Mouse (Mus musculus) thymus, adult 2 months (tissue): ENCODE measurements around the gene Efhd2. TPM values are rescaled to one million over a fixed set of nuclear protein-coding genes. Genes with fewer than 3 reads are reported as not detected.

Experiments
- DNase-seq: peaks from one replicate; pipeline ENCODE4 v3.0.0; 2021
- H3K27ac ChIP-seq: fragments of 200-500 bp; 2 replicates; pipeline ENCODE4 v1.5.1; 2012; ENCODE audit warnings: low read length, control low read depth; ENCODE audit not compliant: control insufficient read depth, insufficient read depth
- H3K27me3 ChIP-seq: fragments of 200-500 bp; 2 replicates; pipeline ENCODE4 v1.6.1; 2012; ENCODE audit warnings: mild to moderate bottlenecking, low read length, moderate library complexity, mixed read lengths; ENCODE audit not compliant: control insufficient read depth, insufficient read depth
- H3K36me3 ChIP-seq: fragments of 200-500 bp; 2 replicates; pipeline ENCODE4 v1.6.1; 2012; ENCODE audit warnings: mild to moderate bottlenecking, low read length, moderate library complexity; ENCODE audit not compliant: control insufficient read depth, insufficient read depth
- H3K4me1 ChIP-seq: fragments of 200-500 bp; replicated peaks from 2 replicates; pipeline ENCODE4 v1.6.1; 2012; ENCODE audit warnings: low read length; ENCODE audit not compliant: control insufficient read depth, insufficient read depth
- H3K4me3 ChIP-seq: fragments of 200-500 bp; 2 replicates; pipeline ENCODE4 v1.5.1; 2012; ENCODE audit warnings: mild to moderate bottlenecking, low read length, control low read depth, moderate library complexity; ENCODE audit not compliant: control insufficient read depth, insufficient read depth
- CTCF ChIP-seq: fragments of 200-500 bp; IDR thresholded peaks from 2 replicates; pipeline ENCODE4 v1.5.1; 2012; ENCODE audit warnings: mild to moderate bottlenecking, control low read depth, low read length, moderate library complexity, borderline replicate concordance; ENCODE audit not compliant: control insufficient read depth, poor library complexity, insufficient read depth; ENCODE audit errors: extremely low read depth
- POLR2A ChIP-seq: fragments of 200-500 bp; IDR thresholded peaks from 2 replicates; pipeline ENCODE4 v1.6.1; 2012; ENCODE audit warnings: mild to moderate bottlenecking, low read length, control low read depth, moderate library complexity; ENCODE audit not compliant: control insufficient read depth, poor library complexity, insufficient read depth; ENCODE audit errors: extremely low read depth
- WGBS: fragments of 180-500 bp; shearing (Covaris S2); methylation state at CpG from one replicate; pipeline ENCODE4 v1.1.7; 2018; 5-methylcytosine and 5-hydroxymethylcytosine counted together
- polyA plus RNA-seq: library from polyadenylated mRNA; depleted of rRNA; stranded (reverse); fragments of >200 nt; gene quantifications from 2 replicates; pipeline ENCODE4 v1.2.3, GENCODE M21; 2012

Efhd2 gene
- polyA plus RNA-seq, 1 experiment: 120 TPM

DNA sequence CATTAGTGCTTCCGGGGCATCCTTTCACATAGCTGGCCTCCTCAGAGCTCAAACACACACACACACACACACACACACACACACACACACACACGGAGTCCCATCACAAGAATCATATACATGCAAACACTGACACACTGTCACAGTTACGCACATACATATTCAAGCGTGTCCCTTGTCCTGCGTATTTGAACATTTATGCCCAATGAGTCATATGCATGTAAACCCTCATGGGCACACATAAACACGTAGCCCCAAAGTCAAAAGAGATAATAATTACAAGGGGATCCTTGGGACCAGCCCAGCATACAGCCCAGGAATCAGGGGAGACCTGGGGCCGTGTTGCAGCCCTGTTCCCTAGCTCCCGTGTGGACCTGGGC, 27.7 kb upstream of the Efhd2 start:
- H3K4me3 ChIP-seq: no peak overlapping the region
- 95% methylated on average over 8 of the region's 8 CpGs for WGBS
- no peaks in the 10 kb centered on the region for H3K27me3 ChIP-seq
- H3K27ac ChIP-seq: no peak overlapping the region
- H3K36me3 ChIP-seq: no peaks in the 10 kb centered on the region
- no peaks in the 10 kb centered on the region for H3K4me1 ChIP-seq
- TF ChIP-seq CTCF (no peak), POLR2A (no peak)
- DNase-seq: no peak

DNA sequence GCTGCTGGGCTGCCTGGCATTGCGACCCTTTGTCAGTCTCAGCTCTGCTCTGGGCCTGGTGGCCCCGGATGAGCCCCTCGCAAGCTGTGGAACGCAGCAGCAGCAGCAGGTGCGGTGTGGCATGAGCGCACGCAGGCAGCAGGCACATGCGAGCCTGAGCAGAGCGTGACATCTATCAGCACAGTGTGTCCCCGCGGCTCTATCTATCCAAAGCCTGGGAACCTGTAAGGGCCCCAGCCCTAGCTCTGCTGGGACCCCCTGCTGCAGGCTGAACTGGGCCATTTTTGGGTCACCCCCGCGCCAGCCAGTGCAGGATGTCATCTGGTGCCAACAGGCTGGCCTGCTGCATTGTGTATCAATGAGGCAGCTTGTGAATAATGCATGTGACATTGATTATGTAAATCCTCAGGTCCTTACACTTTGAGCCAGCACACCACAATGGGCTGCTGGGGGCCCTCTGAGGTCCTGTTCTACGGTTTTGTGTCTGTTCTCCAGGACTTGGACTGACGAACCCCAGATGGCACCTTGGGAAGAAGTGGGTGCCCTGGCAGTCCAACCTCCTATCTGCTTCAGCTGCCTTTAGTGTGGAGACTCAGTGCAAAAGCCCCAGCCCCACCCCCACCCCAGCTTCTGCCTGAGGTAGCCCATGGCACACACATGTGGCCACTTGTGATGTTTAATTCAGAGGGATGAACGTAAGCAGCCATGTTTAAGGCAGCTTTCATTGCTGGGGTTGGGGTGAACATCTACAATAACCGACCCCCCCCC, 27.2 kb upstream of the Efhd2 start:
- Histone ChIP-seq H3K4me3 (no peak overlapping the region), H3K27me3 (no peaks in the 10 kb centered on the region), H3K36me3 (no peaks in the 10 kb centered on the region), H3K4me1 (no peaks in the 10 kb centered on the region), H3K27ac (no peak overlapping the region)
- whole genome bisulfite sequencing: 95% methylated on average over 17 of the region's 17 CpGs
- TF ChIP-seq POLR2A: no peak
- no peak for TF ChIP-seq CTCF
- DNase-seq: no peak

DNA sequence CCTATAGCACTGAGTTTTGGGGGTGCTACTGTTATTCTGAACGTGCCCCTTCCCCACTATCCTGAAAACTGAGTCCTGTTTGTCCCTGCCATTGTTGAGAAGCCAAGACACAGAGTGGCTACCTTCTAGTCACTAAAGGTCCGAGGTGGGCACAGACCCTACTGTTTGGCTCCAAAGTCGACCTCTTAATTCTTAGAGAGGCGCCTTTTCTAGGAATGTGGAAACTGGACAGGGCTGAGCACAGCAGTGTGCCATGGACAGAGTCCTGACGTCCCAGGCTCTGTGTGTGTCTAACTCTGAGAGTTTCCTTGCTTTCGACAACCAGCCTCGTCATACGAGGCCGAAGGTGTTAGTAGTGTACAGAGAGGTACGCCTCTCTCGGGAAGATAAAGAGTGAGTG, 25.7 kb upstream of the Efhd2 start:
- no peak overlapping the region for H3K27ac ChIP-seq

DNA sequence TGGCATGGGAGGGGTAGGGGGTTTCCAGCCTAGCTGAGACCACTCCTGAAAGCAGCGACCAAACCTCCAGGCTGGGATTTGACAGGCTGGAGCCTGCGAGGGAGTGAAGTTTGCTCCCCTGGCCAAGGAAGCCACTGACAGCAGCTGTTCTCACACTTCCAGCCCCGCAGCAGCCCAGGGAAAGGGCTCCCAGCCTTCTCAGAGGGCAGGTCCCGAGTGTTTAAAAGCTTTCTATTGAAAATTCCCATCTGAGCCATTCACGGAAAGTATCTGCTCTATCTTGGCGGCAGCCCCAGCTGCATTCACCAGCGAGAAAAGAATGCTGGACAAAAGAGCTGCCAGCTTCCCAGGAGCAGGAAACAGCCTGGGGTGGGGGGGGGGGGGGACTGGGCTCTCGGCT, 25.2 kb upstream of the Efhd2 start:
- H3K27ac ChIP-seq: no peak overlapping the region
- no peak for DNase-seq
- no peaks in the 10 kb centered on the region for H3K27me3 ChIP-seq
- H3K4me1 ChIP-seq: no peaks in the 10 kb centered on the region
- TF ChIP-seq POLR2A (no peak), CTCF (no peak)
- H3K36me3 ChIP-seq: no peaks in the 10 kb centered on the region
- 82% methylated on average over 8 of the region's 8 CpGs for WGBS
- H3K4me3 ChIP-seq: no peak overlapping the region

More for the DNA sequence above, 25.7 kb upstream of the Efhd2 start:
- TF ChIP-seq POLR2A (no peak), CTCF (no peak)
- 91% methylated on average over 11 of the region's 11 CpGs for WGBS
- Histone ChIP-seq H3K4me1 (no peaks in the 10 kb centered on the region), H3K27me3 (no peaks in the 10 kb centered on the region), H3K4me3 (no peak overlapping the region), H3K36me3 (no peaks in the 10 kb centered on the region)
- DNase-seq: no peak

DNA sequence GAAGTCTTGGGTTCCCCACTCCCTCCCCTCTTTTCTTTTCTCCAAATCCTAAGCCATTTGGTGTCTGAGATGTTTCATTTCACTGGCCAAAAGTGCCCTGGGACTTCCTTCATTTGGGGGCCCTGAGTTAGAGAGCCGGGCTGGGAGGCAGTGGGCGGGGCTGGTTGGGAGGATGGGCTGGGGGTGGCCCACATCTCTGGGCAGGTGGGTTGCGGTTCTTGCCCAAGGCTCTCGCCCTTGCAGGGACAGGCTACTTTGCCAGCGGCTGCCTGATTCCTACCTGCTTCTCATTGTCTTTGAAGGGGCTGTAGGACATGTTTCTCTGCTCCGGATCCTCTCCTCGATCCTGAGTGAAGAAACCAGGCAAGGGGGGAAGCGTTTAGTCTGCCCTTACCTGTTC, 24.2 kb upstream of the Efhd2 start:
- H3K4me3 ChIP-seq: no peak overlapping the region
- no peaks in the 10 kb centered on the region for H3K36me3 ChIP-seq
- 90% methylated on average over 8 of the region's 8 CpGs for WGBS
- TF ChIP-seq POLR2A (no peak), CTCF (no peak)
- H3K27ac ChIP-seq: no peak overlapping the region
- DNase-seq: no peak
- no peaks in the 10 kb centered on the region for H3K4me1 ChIP-seq
- H3K27me3 ChIP-seq: no peaks in the 10 kb centered on the region

DNA sequence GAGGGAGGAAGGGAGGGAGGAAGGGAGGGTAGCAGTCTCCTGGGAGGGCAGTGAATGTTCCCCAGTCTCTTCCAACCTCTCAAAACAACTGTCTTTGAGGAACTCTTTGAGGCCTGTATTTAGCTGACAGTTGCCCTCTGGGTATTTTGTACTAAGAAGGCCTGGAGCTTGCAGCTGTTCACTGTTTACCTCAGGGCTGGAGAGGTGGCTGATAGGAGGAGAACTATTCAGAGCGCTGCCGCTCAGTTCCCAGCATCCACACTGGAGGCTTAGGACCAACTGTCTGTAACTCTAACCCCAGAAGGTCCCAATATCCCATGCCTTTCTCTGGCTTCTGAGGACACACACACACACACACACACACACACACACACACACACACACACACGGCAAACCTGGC, 23.1 kb upstream of the Efhd2 start:
- H3K4me3 ChIP-seq: no peak overlapping the region
- no peak for DNase-seq
- WGBS: 70% methylated on average over 3 of the region's 3 CpGs
- no peak overlapping the region for H3K27ac ChIP-seq
- no peak for TF ChIP-seq POLR2A
- TF ChIP-seq CTCF: no peak
- no peaks in the 10 kb centered on the region for H3K4me1 ChIP-seq
- no peaks in the 10 kb centered on the region for H3K27me3 ChIP-seq
- no peaks in the 10 kb centered on the region for H3K36me3 ChIP-seq

DNA sequence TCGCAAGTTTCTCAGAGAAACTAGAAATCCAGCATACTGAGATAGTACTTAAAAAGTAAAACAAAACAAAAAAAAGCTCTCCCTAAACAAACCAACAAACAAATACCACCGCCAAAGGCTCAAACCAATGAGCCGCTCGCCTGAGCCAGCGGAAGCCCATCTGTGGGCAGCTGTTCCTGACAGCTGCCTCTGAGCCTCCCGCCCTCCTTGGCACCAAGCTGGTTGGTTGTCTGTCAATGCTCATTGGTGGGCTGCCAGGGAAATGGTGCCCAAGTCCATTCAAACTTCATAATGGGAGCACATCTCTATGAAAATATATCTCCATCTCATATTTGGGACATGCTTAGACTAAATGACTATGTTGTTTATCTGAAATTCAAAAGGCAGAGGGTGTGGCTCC, 22.5 kb upstream of the Efhd2 start:
- Histone ChIP-seq H3K4me3 (no peak overlapping the region), H3K4me1 (no peaks in the 10 kb centered on the region), H3K27me3 (no peaks in the 10 kb centered on the region), H3K27ac (no peak overlapping the region), H3K36me3 (no peaks in the 10 kb centered on the region)
- TF ChIP-seq POLR2A (no peak), CTCF (no peak)
- DNase-seq: no peak
- WGBS: 79% methylated on average over 6 of the region's 6 CpGs
